Mouse (Mus musculus): Measurements from ENCODE around the gene Tmem145.

GRCm38 (mm10) chr7:25290911-25291310 is 15.0 kb upstream of the Tmem145 start:
- TF ChIP-seq CTCF (IDR thresholded peaks at IDR 0.05; ENCODE audit: borderline replicate concordance, extremely low read depth, insufficient read depth, insufficient read length): no peak
- no peak for TF ChIP-seq POLR2A (IDR thresholded peaks at IDR 0.05; ENCODE audit: borderline replicate concordance, extremely low read depth, insufficient read depth, insufficient read length, poor library complexity, severe bottlenecking)

Measured in brain, embryonic 14.5 days (tissue).